Mouse (Mus musculus): ENCODE data around the gene Cnot6.
A peak's percentile ranks its signal among the peaks of the same experiment; 100 is the strongest.

Cnot6 gene

DNA sequence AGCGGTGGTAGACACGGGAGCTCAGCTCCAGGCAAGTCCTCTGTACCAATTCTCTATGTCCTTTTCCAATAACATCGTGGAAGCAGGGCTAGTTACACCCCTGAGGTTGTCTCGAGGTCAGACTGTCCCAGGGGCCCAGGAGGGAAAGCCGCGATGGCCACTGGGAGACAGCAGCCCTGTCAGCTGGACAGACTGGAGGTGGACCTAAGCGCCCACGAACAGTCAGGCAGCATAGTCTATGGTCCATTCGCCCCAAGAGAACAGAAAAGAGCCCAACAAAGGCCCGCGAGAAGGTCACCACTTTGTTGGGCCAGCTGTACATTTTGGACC is 59.5 kb downstream of the Cnot6 start:
- DNase-seq = no peak

DNA sequence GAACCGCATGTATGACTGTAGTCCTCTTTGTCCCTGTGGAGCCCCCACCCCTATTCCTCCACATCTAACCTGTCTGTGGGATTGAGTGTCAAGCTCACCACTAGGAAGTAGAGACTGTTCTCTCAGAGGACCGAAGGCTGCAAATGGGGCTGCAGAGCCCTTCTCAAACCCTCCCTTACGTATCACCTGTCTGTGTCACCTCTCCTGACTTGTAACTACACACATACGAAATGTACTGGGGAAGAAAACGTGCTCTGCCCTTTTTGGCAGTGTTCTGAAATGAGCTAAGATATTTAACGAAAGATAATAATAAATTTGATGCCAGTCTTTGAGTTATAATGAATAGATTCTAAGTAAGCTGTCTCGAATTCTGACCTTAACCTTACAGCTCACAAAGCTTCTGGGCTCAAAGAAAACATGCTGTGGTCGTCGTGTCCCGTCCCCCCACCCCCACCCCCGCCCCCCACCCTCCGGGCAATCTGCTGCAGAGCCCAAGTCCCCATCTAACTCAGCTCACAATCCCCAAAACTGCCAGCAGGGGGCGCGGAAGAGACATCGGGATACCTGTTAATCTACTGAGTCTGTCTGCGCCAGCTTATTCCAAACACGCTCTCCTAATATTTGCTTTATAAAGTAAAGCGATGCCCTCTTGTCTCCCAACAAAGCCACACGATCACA is 60.0 kb downstream of the Cnot6 start:
- peak; percentile 88 for DNase-seq

- DNase-seq = no peak
Measured at GRCm38 (mm10) chr11:49651762-49652322, 60.7 kb downstream of the Cnot6 start.

DNA sequence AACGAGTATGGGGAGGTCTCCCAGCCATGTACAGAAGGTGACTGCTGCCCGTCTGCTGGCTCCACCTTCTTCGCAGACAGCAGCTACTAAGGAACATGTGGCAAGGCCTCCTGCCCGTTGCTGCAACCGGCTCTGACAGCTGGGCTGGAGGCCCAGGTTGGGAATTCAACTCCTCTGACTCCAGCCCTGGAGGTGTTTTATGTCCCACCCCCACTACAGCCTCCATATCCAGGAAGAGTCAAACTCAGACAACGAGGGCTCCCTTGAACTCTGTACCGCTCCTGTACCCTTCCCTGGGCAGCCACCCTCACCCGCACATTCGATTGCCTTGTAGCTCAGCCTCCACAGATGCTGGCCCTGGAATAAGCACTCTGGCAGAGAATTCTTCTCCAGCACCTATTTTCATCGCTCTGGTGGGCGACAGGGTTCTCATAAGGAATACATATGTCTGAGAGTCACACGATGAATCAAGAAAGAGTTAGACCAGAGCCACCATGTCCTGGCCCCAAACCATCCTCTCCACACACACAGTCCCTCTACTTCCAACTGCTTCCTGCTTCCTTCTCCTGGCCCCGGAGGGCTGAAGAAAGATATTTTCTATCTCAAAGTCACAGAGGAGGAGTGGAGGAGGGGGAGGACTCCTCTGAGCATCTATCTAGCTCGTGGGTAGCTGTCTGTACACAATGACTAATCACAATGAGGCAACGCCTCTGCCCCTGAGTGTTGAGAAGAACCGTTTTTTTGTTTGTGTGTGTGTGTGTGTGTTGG is 61.3 kb downstream of the Cnot6 start:
- DNase-seq = no peak

- DNase-seq = peak; percentile 62
Measured at GRCm38 (mm10) chr11:49650113-49650993, 62.2 kb downstream of the Cnot6 start.

DNA sequence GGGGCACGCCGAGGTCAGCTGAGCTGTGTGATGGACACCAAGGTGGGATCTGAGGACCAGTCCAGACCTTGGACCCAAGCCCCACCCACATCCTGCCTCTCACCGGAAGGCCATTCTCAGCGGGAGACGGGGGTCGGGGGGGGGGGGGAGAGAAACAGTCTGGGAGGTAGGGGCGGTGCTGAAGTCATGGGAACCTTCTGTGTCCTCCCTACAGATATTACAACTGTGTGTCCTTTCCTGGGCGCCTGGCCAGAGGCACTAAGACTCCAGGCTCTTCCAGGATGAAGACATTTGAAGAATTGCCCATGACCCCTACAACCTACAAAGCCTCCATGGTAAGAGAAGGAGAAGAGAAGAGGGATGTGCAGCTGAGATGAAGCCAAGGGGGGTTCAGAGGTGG is 66.8 kb downstream of the Cnot6 start:
- DNase-seq = no peak

DNA sequence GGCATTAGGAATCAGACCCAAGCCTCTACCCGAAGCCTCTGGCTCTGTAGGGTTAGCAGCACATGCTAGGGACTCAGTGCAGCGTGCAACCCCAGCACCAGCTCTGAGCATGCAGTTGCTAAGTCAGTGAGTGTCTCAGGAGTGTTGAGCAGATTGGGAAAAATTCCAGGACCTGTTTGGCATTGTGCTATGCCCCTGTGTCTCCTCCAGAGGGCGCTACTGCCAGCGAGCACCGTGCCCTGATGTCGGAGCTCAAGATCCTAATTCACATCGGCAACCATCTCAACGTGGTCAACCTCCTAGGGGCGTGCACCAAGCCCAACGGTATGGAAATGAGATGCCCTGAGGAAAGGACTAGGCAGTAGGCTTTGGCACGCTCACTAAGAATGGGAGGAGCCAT is 76.1 kb downstream of the Cnot6 start:
- no peak for DNase-seq

DNA sequence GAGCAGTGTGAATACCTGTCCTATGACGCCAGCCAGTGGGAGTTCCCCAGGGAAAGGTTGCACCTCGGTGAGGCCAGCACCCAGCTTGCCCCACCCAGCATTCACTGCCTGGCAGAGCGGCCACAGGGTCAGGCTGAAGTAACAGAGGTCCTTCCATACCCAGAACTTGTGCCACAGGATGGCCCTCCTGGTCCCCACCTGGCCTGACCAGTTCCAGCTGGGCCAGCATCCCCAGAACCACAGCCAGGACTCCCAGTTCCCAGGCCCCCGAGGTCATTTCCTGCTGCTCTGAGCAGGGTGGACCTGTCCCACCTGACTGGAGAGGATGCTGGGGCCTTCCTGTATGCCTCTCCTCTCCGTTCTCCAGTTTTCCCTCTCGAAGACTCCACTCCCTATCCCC is 76.9 kb downstream of the Cnot6 start:
- no peak for DNase-seq

DNA sequence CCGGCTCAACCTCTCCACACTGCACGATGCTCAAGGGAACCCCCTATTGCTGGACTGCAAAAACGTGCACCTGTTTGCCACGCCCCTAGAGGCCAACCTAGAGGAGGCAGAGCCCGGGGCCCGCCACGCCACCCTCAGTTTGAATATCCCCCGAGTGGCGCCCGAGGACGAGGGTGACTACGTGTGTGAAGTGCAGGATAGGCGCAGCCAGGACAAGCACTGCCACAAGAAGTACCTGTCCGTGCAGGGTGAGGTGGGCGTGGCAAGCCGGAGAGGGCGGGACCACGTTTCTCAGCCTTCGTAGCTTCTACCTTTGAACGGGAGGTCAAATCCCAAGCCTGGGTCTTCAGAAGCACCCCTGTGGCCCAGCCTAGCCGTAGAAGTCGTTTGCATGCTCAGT is 78.4 kb downstream of the Cnot6 start:
- no peak for DNase-seq

GRCm38 (mm10) chr11:49632256-49632655 is 80.3 kb downstream of the Cnot6 start:
- no peak for DNase-seq

GRCm38 (mm10) chr11:49631154-49631553 is 81.4 kb downstream of the Cnot6 start:
- no peak for DNase-seq

DNA sequence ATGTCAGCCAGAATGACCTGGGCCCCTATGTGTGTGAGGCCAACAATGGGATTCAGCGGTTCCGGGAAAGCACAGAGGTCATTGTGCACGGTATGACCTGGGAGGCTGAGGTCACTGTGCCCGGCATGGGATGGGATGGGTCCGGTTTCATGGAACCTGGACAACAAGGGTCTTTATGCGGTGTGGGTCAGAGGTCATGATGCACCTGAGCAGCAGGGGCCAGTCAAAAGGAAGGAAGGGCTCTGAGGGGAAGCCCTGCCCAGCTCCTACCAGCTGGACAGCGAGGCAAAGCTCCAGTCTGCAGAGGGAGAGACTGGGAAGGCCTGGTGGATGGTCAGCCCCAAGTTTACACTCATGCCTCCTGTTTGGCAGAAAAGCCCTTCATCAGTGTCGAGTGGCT is 85.8 kb downstream of the Cnot6 start:
- DNase-seq = no peak

DNA sequence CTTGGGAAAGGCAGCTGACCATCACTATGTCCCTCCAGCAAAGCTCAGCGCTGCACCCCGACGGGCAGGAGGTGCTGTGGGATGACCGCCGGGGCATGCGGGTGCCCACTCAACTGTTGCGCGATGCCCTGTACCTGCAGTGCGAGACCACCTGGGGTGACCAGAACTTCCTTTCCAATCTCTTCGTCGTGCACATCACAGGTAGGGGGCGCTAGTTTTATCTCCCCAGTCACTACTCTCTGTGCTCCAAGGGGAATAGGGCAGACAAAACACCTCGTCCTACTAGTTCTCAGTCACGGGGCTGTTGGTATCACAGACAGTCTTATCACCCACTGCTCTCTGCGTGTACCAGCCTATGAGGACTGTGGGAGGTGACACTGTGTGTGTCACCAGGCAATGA is 86.7 kb downstream of the Cnot6 start:
- DNase-seq = no peak

DNA sequence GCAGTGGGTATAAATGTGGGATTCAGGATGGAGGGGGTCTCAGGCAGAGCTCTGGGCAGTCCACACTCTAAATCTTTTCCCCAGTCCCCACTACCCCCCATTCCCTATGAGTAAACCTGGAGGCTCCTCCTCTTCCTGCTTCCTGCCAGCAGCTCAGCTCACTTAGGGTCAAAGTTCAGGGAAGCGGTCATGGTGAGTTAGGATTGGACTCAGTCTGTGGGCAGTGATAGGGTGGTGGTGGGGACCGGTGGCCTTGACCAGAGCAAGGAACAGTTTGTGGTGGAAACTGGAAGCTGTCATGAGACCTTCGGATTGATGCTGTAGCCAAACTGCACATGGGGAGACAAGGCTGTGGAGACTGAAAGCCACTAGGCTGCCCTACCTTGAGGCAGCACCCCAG is 88.4 kb downstream of the Cnot6 start:
- DNase-seq = no peak

GRCm38 (mm10) chr11:49621953-49622352 is 90.6 kb downstream of the Cnot6 start:
- no peak for DNase-seq

Measured in kidney, adult 18-20 months (tissue).